Mouse (Mus musculus) spleen, adult 2 months (tissue): ENCODE results near the gene Ahctf1.

Experiments used
- CTCF ChIP-seq: fragments of 200-500 bp; IDR thresholded peaks from 2 replicates; pipeline ENCODE4 v1.5.1; 2011; ENCODE audit warnings: mild to moderate bottlenecking, inconsistent platforms; ENCODE audit not compliant: insufficient read depth, insufficient read length, insufficient replicate concordance; ENCODE audit errors: extremely low read depth
- POLR2A ChIP-seq: fragments of 200-500 bp; IDR thresholded peaks from 2 replicates; pipeline ENCODE4 v1.6.1; 2011; ENCODE audit warnings: low read depth, low read length, inconsistent platforms

DNA sequence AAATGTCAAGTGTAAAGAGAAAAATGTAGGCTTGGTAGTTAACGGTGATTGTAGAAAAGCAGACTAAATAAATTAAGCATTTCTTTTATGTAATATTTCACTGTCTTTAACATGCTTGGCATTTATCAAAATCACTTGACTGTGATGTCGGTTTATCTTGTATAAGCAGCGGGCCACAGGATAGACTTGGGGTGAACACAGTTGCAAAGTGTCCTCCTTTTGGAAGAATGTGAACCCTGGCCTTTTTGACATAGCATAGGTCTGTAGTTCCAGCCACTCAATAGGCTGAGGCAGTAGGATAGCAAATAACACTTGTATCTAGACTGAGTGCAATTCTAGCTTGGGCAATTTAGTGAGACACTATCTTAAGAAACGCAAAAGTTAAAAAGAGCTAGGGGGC is 4.0 kb upstream of the Ahctf1 start:
- TF ChIP-seq CTCF (no peak), POLR2A (no peak)
